Mouse (Mus musculus): ENCODE results near the gene Magi3. TPM values are rescaled to one million over a fixed set of nuclear protein-coding genes. Genes with fewer than 3 reads are reported as not detected.
A peak's percentile ranks its signal among the peaks of the same experiment; 100 is the strongest.

The Magi3 gene
- total RNA-seq (2021): 10 to 100 TPM; 38.8 to 41.3 TPM

GRCm38 (mm10) chr3:104220295-104220965 is at the start of gene Magi3:
Gene Magi3 (minus strand): TSS chr3:104220374.
- peak; percentile 98 to 99 for DNase-seq (ENCODE audit: extremely low spot score in 1 of 2, low spot score in 2 of 2)
- intact Hi-C loops (cut with DNase I): loop anchor here (5.0 kb wide), 1 partner anchor 222 kb away; no protein-coding TSS in a partner anchor

DNA sequence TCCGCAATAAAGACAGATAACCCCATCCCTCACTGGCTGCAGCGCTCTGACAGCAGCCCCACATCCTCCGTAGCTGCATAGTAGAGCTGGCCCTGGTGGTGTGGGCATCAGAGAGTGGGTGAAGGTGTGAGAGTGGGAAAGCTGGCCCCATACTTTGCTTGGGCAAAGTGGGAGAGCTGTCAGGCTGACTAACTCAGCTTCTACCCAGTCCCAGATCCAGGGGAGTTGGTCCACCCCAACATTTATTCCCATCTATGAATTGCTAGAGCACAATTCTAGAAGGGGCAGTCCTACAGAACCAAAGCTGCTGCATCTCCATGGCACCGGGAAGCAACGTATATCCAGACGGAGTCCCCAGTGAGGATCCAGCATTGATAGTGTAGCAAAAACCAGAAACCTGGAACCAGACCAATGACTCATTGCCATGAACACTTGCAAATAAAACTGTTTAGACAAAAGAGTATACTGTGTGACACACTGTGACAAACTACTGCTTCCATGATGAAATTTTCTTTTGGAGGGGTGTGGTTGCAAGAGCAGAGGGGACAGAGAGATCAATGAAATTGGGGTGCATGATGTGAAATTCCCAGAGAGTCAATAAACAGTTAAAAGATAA is 44.5 kb upstream of the Magi3 start:
- no peak for DNase-seq (ENCODE audit: extremely low spot score in 1 of 2, low spot score in 2 of 2)
- intact Hi-C loops (cut with DNase I): no loop called here

GRCm38 (mm10) chr3:104260221-104260620 is 40.0 kb upstream of the Magi3 start:
- DNase-seq (ENCODE audit: extremely low spot score in 1 of 2, low spot score in 2 of 2): no peak
- intact Hi-C loops (cut with DNase I): no loop called here

- intact Hi-C loops (cut with DNase I): no loop called here
- no peak for DNase-seq (ENCODE audit: extremely low spot score in 1 of 2, low spot score in 2 of 2)
Observed at GRCm38 (mm10) chr3:104259168-104259567, 39.0 kb upstream of the Magi3 start.

DNA sequence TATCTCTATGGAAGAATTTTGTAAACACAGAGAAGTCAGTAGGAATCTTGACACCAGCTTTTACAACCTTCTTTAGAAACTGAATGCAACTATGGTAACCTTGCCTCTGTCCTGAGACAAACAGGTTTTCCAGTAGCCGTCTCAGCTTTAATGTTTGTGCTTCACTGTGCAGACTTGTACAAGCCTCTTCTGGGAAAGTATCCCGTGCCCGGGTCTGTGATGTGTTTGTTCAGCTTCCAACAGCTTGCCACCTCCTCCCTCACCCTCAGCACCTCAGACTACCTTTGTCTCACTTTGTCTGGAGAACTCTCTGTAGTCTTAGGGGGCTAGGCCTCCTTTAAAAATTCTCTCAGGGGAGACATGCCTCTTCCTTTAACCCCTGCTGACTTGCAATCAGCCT is 36.9 kb upstream of the Magi3 start:
- intact Hi-C loops (cut with DNase I): no loop called here
- no peak for DNase-seq (ENCODE audit: extremely low spot score in 1 of 2, low spot score in 2 of 2)

- intact Hi-C loops (cut with DNase I): no loop called here
- peak in 1 of 2 experiments; percentile 19 for DNase-seq (ENCODE audit: extremely low spot score in 1 of 2, low spot score in 2 of 2)
Observed at GRCm38 (mm10) chr3:104253760-104254159, 33.6 kb upstream of the Magi3 start.

DNA sequence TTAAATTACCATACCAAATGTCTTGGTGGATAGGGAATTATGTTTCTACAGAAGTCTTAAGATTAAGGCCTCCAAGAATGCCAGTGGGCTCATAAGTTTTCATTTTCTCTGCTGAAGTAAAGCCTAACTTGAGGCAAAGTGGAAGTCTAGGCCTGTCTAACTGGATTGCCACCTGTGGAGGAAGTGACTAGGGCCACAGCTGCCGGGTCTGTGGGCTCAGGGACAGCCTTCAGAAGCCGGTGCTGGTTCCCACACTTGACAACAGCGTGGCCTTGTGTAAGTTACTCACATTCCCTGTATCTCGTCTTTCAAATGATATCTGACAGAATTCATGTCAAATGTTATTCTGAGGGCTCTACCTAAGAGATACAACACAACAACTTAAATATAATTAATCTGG is 27.7 kb upstream of the Magi3 start:
- intact Hi-C loops (cut with DNase I): no loop called here

GRCm38 (mm10) chr3:104247057-104247456 is 26.9 kb upstream of the Magi3 start:
- intact Hi-C loops (cut with DNase I): no loop called here

More for the DNA sequence above, 27.7 kb upstream of the Magi3 start:
- DNase-seq (ENCODE audit: extremely low spot score in 1 of 2, low spot score in 2 of 2): no peak

DNA sequence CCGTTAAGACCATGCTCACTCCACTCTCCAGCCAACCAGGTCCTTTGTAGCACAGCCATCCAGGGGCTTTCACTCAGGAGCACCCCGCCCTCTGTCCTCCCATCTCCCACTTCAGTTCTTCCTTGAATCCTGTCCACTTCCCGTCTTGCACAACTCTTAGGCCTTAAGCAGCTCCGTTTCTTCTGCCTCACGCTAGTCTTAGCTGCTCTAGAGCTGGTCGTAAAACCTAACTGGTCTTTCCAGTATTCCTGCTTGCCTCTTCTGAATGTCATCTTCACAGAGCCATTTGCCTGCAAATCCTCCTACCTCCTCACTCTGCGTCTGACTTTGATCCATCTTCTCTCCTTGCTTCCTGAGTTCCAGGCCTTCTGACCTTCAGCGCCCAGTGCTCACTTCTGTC is 24.2 kb upstream of the Magi3 start:
- intact Hi-C loops (cut with DNase I): no loop called here
- no peak for DNase-seq (ENCODE audit: extremely low spot score in 1 of 2, low spot score in 2 of 2)

More at GRCm38 (mm10) chr3:104247057-104247456, 26.9 kb upstream of the Magi3 start:
- no peak for DNase-seq (ENCODE audit: extremely low spot score in 1 of 2, low spot score in 2 of 2)

GRCm38 (mm10) chr3:104243972-104244371 is 23.8 kb upstream of the Magi3 start:
- DNase-seq (ENCODE audit: extremely low spot score in 1 of 2, low spot score in 2 of 2): no peak
- intact Hi-C loops (cut with DNase I): no loop called here

DNA sequence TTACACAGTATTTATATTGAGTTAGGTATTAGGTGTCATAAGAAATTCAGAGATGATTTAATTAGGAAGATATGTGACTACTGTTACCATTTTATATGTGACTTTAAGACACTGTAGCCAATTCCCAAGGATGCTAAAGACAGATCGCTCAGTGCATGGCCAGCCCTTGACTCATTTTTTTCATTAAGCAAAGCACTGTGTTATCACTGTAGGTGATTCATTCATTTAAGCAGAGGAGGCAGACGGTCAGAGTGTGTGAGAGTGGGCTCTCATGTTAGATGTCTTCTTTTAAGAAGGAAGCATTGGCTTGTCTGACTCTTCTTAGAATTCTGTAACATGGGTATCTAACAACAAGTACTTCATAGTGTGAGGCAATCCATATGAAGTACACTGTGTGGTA is 19.6 kb upstream of the Magi3 start:
- no peak for DNase-seq (ENCODE audit: extremely low spot score in 1 of 2, low spot score in 2 of 2)
- intact Hi-C loops (cut with DNase I): no loop called here

DNA sequence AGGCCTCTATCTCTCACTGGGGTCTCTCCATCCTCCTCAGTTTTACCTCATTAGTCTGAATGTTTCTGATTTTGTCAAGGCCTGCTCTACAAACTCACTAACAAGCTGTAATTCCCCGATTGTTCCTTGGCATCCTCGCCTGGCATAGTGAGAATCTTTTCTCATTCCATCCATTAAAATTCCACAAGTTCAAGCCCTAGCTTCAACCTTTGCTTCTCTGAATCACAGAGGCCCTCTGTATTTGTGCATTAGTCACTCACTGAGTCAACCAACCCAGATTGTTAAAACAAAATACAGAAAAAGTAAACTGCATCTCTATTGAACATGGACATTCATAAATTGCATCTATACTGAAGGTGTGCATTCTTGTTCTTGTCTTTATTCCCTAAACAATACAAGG is 19.2 kb upstream of the Magi3 start:
- no peak for DNase-seq (ENCODE audit: extremely low spot score in 1 of 2, low spot score in 2 of 2)
- intact Hi-C loops (cut with DNase I): no loop called here

- intact Hi-C loops (cut with DNase I): no loop called here
- no peak for DNase-seq (ENCODE audit: extremely low spot score in 1 of 2, low spot score in 2 of 2)
Observed at GRCm38 (mm10) chr3:104237846-104238440, 17.8 kb upstream of the Magi3 start.

DNA sequence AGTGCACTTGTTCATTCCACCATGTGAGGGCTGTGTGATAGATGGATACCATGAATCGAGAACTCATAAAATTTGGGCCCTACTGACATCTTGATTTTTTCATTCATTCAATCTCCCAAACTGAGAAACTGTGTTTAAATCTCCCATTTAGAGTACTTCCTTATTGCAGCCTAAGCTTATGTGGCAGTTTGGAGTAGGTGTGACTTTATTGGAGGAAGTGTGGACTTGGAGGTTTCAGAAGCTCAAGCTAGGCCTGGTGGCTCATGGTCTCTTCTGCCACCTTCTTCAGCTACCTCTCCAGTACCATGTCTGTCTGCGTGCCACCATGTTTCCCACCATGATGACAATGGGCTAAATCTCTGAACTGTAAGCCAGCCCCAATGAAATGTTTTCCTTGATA is 15.9 kb upstream of the Magi3 start:
- no peak for DNase-seq (ENCODE audit: extremely low spot score in 1 of 2, low spot score in 2 of 2)
- intact Hi-C loops (cut with DNase I): no loop called here

- intact Hi-C loops (cut with DNase I): no loop called here
- no peak for DNase-seq (ENCODE audit: extremely low spot score in 1 of 2, low spot score in 2 of 2)
Observed at GRCm38 (mm10) chr3:104235099-104235498, 14.9 kb upstream of the Magi3 start.

DNA sequence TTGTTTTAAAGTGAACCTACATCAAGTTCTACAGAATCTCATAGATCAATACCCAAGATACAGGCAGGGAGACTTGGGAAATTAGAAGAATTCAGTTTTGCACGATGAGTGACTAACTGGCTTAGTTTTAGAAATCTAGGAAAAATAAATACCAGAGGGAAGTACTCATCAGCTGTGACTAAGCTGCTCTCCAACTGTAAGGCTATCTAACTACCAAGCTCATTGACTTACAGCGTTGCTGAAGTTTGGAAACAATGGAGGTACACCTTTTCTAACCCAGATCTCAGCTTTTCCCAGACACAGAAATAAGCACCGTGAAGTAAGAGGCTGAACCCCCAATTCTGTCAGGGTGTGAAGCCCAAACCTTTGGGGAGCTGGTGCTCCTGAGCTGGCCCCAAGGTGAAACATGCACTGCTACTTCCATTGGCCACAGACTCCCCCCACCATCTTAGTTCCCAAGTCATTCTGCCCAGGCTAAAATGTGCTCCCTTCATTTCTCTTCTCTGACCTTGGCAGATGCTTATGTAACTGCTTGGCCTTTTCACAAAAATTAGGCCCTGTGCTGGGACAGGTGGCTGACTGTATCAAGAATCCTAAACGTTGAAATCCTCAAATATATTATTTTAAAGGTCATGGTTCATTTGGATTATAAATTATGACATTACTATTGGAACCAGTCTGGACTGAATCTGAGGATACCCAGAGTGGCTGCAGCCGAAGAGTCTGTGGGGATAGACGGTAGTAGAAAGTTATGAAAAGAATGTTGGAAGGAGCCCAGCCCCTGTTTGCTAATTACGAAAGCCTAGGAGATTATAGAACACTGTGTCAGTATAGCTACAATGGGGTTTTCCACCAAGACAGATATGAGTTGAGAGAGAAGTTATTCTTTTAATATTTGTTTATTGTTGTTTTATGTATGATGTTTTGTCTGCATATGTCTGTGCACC is 13.5 kb upstream of the Magi3 start:
- DNase-seq (ENCODE audit: extremely low spot score in 1 of 2, low spot score in 2 of 2): no peak
- intact Hi-C loops (cut with DNase I): no loop called here

GRCm38 (mm10) chr3:104227438-104228111 is 7.4 kb upstream of the Magi3 start:
- peak in 1 of 2 experiments; percentile 59 for DNase-seq (ENCODE audit: extremely low spot score in 1 of 2, low spot score in 2 of 2)
- intact Hi-C loops (cut with DNase I): no loop called here

GRCm38 (mm10) chr3:104226731-104227130 is 6.6 kb upstream of the Magi3 start:
- no peak for DNase-seq (ENCODE audit: extremely low spot score in 1 of 2, low spot score in 2 of 2)
- intact Hi-C loops (cut with DNase I): no loop called here

GRCm38 (mm10) chr3:104221156-104221555 is 982 bp upstream of the Magi3 start:
- intact Hi-C loops (cut with DNase I): loop anchor here (5.0 kb wide), 1 partner anchor 221 kb away; no protein-coding TSS in a partner anchor
- DNase-seq (ENCODE audit: extremely low spot score in 1 of 2, low spot score in 2 of 2): no peak

Measured in left cerebral cortex, postnatal 10 days (tissue).